Mouse (Mus musculus) neural tube, embryonic 14.5 days (tissue): ENCODE results near the gene Mybbp1a. TPM values are rescaled to one million over a fixed set of nuclear protein-coding genes. Genes with fewer than 3 reads are reported as not detected.

Experiments
- ATAC-seq: fragments of 200-750 bp; cut with Nextera tagmentation; 2 replicates; pipeline ENCODE4 v1.8.0; 2017; ENCODE audit warnings: low read depth, mild to moderate bottlenecking, moderate TSS enrichment, moderate library complexity
- H3K27ac ChIP-seq: fragments of 300-500 bp; sonication (generic); 2 replicates; pipeline ENCODE4 v1.5.1; 2014; ENCODE audit warnings: low read depth, mild to moderate bottlenecking, control low read depth, low read length, moderate library complexity, mixed read lengths
- H3K27me3 ChIP-seq: fragments of 300-500 bp; sonication (generic); 2 replicates; pipeline ENCODE4 v1.6.1; 2014; ENCODE audit warnings: low read length; ENCODE audit not compliant: control insufficient read depth, insufficient read depth
- H3K36me3 ChIP-seq: fragments of 300-500 bp; sonication (generic); 2 replicates; pipeline ENCODE4 v1.6.1; 2014; ENCODE audit warnings: low read length, mixed read lengths; ENCODE audit not compliant: control insufficient read depth, insufficient read depth
- H3K4me1 ChIP-seq: fragments of 300-500 bp; sonication (generic); 2 replicates; pipeline ENCODE4 v1.6.1; 2014; ENCODE audit warnings: low read length; ENCODE audit not compliant: control insufficient read depth, insufficient read depth
- H3K4me2 ChIP-seq: fragments of 300-500 bp; sonication (generic); 2 replicates; pipeline ENCODE4 v1.6.1; 2014; ENCODE audit warnings: mild to moderate bottlenecking, low read depth, low read length, control low read depth
- H3K4me3 ChIP-seq: fragments of 300-500 bp; sonication (generic); 2 replicates; pipeline ENCODE4 v1.5.1; 2014; ENCODE audit warnings: low read depth, low read length, control low read depth, mixed read lengths
- H3K9ac ChIP-seq: fragments of 300-500 bp; sonication (generic); replicated peaks from 2 replicates; pipeline ENCODE4 v1.6.1; 2014; ENCODE audit warnings: low read depth, mild to moderate bottlenecking, control low read depth, low read length, mixed read lengths
- H3K9me3 ChIP-seq: fragments of 300-500 bp; sonication (generic); 2 replicates; pipeline ENCODE4 v1.6.1; 2016; ENCODE audit warnings: low read length; ENCODE audit not compliant: control insufficient read depth
- WGBS: fragments of 180-500 bp; shearing (Covaris S2); extraction: QIAGEN DNeasy Blood & Tissue Kit; methylation state at CpG from one replicate; pipeline ENCODE4 v1.1.7; 2014; 5-methylcytosine and 5-hydroxymethylcytosine counted together
- polyA plus RNA-seq: library from polyadenylated mRNA; unstranded; fragments of >200 nt; fragmentation: Nextera tagmentation; extraction: Ambion mirVana; gene quantifications from 2 replicates; pipeline ENCODE4 v1.2.1, GENCODE M21; 2014

Gene Mybbp1a
- polyA plus RNA-seq, 1 experiment from 2014 or later: 55.1 TPM

- H3K36me3 ChIP-seq: 0 out of 2 replicates have a peak, but pooled peaks cover 3% of the 10 kb centered on the region
- no peak overlapping the region for H3K9ac ChIP-seq
- H3K27ac ChIP-seq: no peak overlapping the region
- no peak overlapping the region for H3K4me3 ChIP-seq
- WGBS: 80% methylated on average over 7 of the region's 7 CpGs
- no peak overlapping the region for H3K4me2 ChIP-seq
- no peaks in the 10 kb centered on the region for H3K9me3 ChIP-seq
- peaks cover 11% of the 10 kb centered on the region; the same call in 1 of the 2 replicates for H3K4me1 ChIP-seq
- no peaks in the 10 kb centered on the region for H3K27me3 ChIP-seq
- no peak for ATAC-seq
Measured at GRCm38 (mm10) chr11:72475408-72475807, 34.3 kb downstream of the Mybbp1a start.

- Histone ChIP-seq H3K9me3 (no peaks in the 10 kb centered on the region), H3K9ac (no peak overlapping the region), H3K4me1 (peaks cover 11% of the 10 kb centered on the region; the same call in 1 of the 2 replicates), H3K4me3 (no peak overlapping the region), H3K27ac (no peak overlapping the region), H3K36me3 (0 out of 2 replicates have a peak, but pooled peaks cover 3% of the 10 kb centered on the region), H3K27me3 (no peaks in the 10 kb centered on the region), H3K4me2 (no peak overlapping the region)
- ATAC-seq: no peak
- 59% methylated on average over 7 of the region's 7 CpGs for WGBS
Measured at GRCm38 (mm10) chr11:72476074-72476625, 35.0 kb downstream of the Mybbp1a start.

GRCm38 (mm10) chr11:72477182-72477581 lies 36.0 kb downstream of the Mybbp1a start:
- no peak overlapping the region for H3K4me2 ChIP-seq
- H3K4me1 ChIP-seq: peaks cover 11% of the 10 kb centered on the region; the same call in 1 of the 2 replicates
- WGBS: 37% methylated on average over 5 of the region's 5 CpGs
- 0 out of 2 replicates have a peak, but pooled peaks cover 3% of the 10 kb centered on the region for H3K36me3 ChIP-seq
- ATAC-seq: no peak
- no peak overlapping the region for H3K4me3 ChIP-seq
- no peaks in the 10 kb centered on the region for H3K27me3 ChIP-seq
- no peak overlapping the region for H3K27ac ChIP-seq
- H3K9me3 ChIP-seq: no peaks in the 10 kb centered on the region
- no peak overlapping the region for H3K9ac ChIP-seq

- Histone ChIP-seq H3K36me3 (0 out of 2 replicates have a peak, but pooled peaks cover 3% of the 10 kb centered on the region), H3K27ac (no peak overlapping the region), H3K4me2 (no peak overlapping the region), H3K9ac (no peak overlapping the region), H3K9me3 (no peaks in the 10 kb centered on the region), H3K4me1 (peaks cover 11% of the 10 kb centered on the region; the same call in 1 of the 2 replicates), H3K4me3 (no peak overlapping the region), H3K27me3 (no peaks in the 10 kb centered on the region)
- ATAC-seq: no peak
- WGBS: 92% methylated on average over 1 of the region's 1 CpGs
Measured at GRCm38 (mm10) chr11:72477653-72478052, 36.5 kb downstream of the Mybbp1a start.

GRCm38 (mm10) chr11:72478228-72478627 lies 37.1 kb downstream of the Mybbp1a start:
- no peak for ATAC-seq

GRCm38 (mm10) chr11:72479499-72479898 lies 38.3 kb downstream of the Mybbp1a start:
- Histone ChIP-seq H3K4me3 (no peak overlapping the region), H3K4me2 (no peak overlapping the region), H3K4me1 (peaks cover 11% of the 10 kb centered on the region; the same call in 1 of the 2 replicates), H3K9me3 (no peaks in the 10 kb centered on the region), H3K36me3 (no peaks in the 10 kb centered on the region), H3K9ac (no peak overlapping the region), H3K27ac (no peak overlapping the region), H3K27me3 (no peaks in the 10 kb centered on the region)
- ATAC-seq: no peak
- 81% methylated on average over 2 of the region's 2 CpGs for WGBS

More at GRCm38 (mm10) chr11:72478228-72478627, 37.1 kb downstream of the Mybbp1a start:
- no peaks in the 10 kb centered on the region for H3K9me3 ChIP-seq
- no peak overlapping the region for H3K27ac ChIP-seq
- WGBS: 77% methylated on average over 6 of the region's 6 CpGs
- no peaks in the 10 kb centered on the region for H3K27me3 ChIP-seq
- H3K36me3 ChIP-seq: 0 out of 2 replicates have a peak, but pooled peaks cover 2% of the 10 kb centered on the region
- H3K4me1 ChIP-seq: peaks cover 11% of the 10 kb centered on the region; the same call in 1 of the 2 replicates
- H3K9ac ChIP-seq: no peak overlapping the region
- no peak overlapping the region for H3K4me2 ChIP-seq
- H3K4me3 ChIP-seq: no peak overlapping the region

GRCm38 (mm10) chr11:72481313-72481712 lies 40.2 kb downstream of the Mybbp1a start:
- H3K27me3 ChIP-seq: no peaks in the 10 kb centered on the region
- no peak for ATAC-seq
- peaks cover 14% of the 10 kb centered on the region for H3K4me1 ChIP-seq
- WGBS: 79% methylated on average over 5 of the region's 5 CpGs
- H3K4me3 ChIP-seq: no peak overlapping the region
- no peaks in the 10 kb centered on the region for H3K36me3 ChIP-seq
- H3K9ac ChIP-seq: no peak overlapping the region
- no peak overlapping the region for H3K27ac ChIP-seq
- no peaks in the 10 kb centered on the region for H3K9me3 ChIP-seq
- no peak overlapping the region for H3K4me2 ChIP-seq

GRCm38 (mm10) chr11:72481952-72482351 lies 40.8 kb downstream of the Mybbp1a start:
- ATAC-seq: no peak
- Histone ChIP-seq H3K27ac (no peak overlapping the region), H3K4me1 (peaks cover 14% of the 10 kb centered on the region), H3K9ac (no peak overlapping the region), H3K4me3 (no peak overlapping the region), H3K27me3 (no peaks in the 10 kb centered on the region), H3K4me2 (no peak overlapping the region), H3K36me3 (no peaks in the 10 kb centered on the region), H3K9me3 (no peaks in the 10 kb centered on the region)
- 87% methylated on average over 4 of the region's 4 CpGs for WGBS

GRCm38 (mm10) chr11:72484549-72484948 lies 43.4 kb downstream of the Mybbp1a start:
- Histone ChIP-seq H3K4me3 (no peak overlapping the region), H3K9me3 (no peaks in the 10 kb centered on the region), H3K36me3 (no peaks in the 10 kb centered on the region), H3K4me1 (peaks cover 18% of the 10 kb centered on the region), H3K27ac (no peak overlapping the region; the same call in 1 of the 2 replicates), H3K27me3 (no peaks in the 10 kb centered on the region), H3K9ac (no peak overlapping the region), H3K4me2 (no peak overlapping the region)
- no peak for ATAC-seq
- 79% methylated on average over 6 of the region's 6 CpGs for WGBS
